Mouse (Mus musculus) cerebellum, postnatal 14 days (tissue): Measurements from ENCODE around the gene Tmem144.

Experiments
- DNase-seq, 2 experiments: peaks; one replicate each; pipeline ENCODE4 v3.0.0; 2021; ENCODE audit warnings: mixed read lengths in 2 of 2

The Tmem144 gene

GRCm38 (mm10) chr3:79852654-79853166, at the start of gene Tmem144:
Gene Tmem144, minus strand, starts transcription at chr3:79852773.
- no peak for DNase-seq

- no peak for DNase-seq
These were observed 49.2 kb upstream of the Tmem144 start for GRCm38 (mm10) chr3:79901734-79902133.

GRCm38 (mm10) chr3:79901321-79901720, 48.7 kb upstream of the Tmem144 start:
- DNase-seq = no peak

- DNase-seq = no peak
These were observed 47.9 kb upstream of the Tmem144 start for GRCm38 (mm10) chr3:79900502-79900901.

- DNase-seq = no peak
These were observed 47.3 kb upstream of the Tmem144 start for GRCm38 (mm10) chr3:79899906-79900305.

- no peak for DNase-seq
These were observed 45.9 kb upstream of the Tmem144 start for GRCm38 (mm10) chr3:79898514-79898913.

GRCm38 (mm10) chr3:79897534-79898370, 45.2 kb upstream of the Tmem144 start:
- DNase-seq = peak; percentile 37 to 46

- no peak for DNase-seq
These were observed 35.4 kb upstream of the Tmem144 start for GRCm38 (mm10) chr3:79887966-79888365.

GRCm38 (mm10) chr3:79887161-79887855, 34.7 kb upstream of the Tmem144 start:
- DNase-seq = no peak

GRCm38 (mm10) chr3:79886357-79887091, 34.0 kb upstream of the Tmem144 start:
- DNase-seq = peak; percentile 65

GRCm38 (mm10) chr3:79885686-79886356, 33.2 kb upstream of the Tmem144 start:
- no peak for DNase-seq

GRCm38 (mm10) chr3:79884761-79885189, 32.2 kb upstream of the Tmem144 start:
- DNase-seq = peak; percentile 68 to 75

GRCm38 (mm10) chr3:79884305-79884704, 31.7 kb upstream of the Tmem144 start, which contains the start of gene Fam198b:
Gene Fam198b, plus strand, starts transcription at chr3:79884533.
- no peak for DNase-seq

- peak; percentile 81 to 83 for DNase-seq
These were observed 30.5 kb upstream of the Tmem144 start for GRCm38 (mm10) chr3:79883092-79883491.

- no peak for DNase-seq
These were observed 29.1 kb upstream of the Tmem144 start for GRCm38 (mm10) chr3:79881645-79882044.

- no peak for DNase-seq
These were observed 26.7 kb upstream of the Tmem144 start for GRCm38 (mm10) chr3:79879246-79879645.

- DNase-seq = no peak
These were observed 25.8 kb upstream of the Tmem144 start for GRCm38 (mm10) chr3:79878350-79878749.

GRCm38 (mm10) chr3:79875471-79875870, 22.9 kb upstream of the Tmem144 start:
- no peak for DNase-seq

- DNase-seq = peak; percentile 29 to 47
These were observed 14.6 kb upstream of the Tmem144 start for GRCm38 (mm10) chr3:79867121-79867709.

- peak; percentile 35 to 37 for DNase-seq
These were observed 14.0 kb upstream of the Tmem144 start for GRCm38 (mm10) chr3:79866526-79866925.

- DNase-seq = peak; percentile 85 to 90
These were observed 13.5 kb upstream of the Tmem144 start for GRCm38 (mm10) chr3:79866089-79866488.

- DNase-seq = no peak
These were observed 12.3 kb upstream of the Tmem144 start for GRCm38 (mm10) chr3:79864824-79865223.
